Mouse (Mus musculus) embryonic fibroblast, embryonic 13.5 days (primary cell): ENCODE results near the gene Abraxas1.

Experiments used
- CTCF ChIP-seq: IDR thresholded peaks from 2 replicates; pipeline ENCODE4 v1.5.1; 2011; ENCODE audit warnings: mild to moderate bottlenecking, control low read depth, low read length, moderate library complexity, borderline replicate concordance; ENCODE audit not compliant: insufficient read depth
- POLR2A ChIP-seq: IDR thresholded peaks from 2 replicates; pipeline ENCODE4 v1.6.1; 2011; ENCODE audit warnings: low read depth, mild to moderate bottlenecking, control low read depth, low read length, moderate library complexity

DNA sequence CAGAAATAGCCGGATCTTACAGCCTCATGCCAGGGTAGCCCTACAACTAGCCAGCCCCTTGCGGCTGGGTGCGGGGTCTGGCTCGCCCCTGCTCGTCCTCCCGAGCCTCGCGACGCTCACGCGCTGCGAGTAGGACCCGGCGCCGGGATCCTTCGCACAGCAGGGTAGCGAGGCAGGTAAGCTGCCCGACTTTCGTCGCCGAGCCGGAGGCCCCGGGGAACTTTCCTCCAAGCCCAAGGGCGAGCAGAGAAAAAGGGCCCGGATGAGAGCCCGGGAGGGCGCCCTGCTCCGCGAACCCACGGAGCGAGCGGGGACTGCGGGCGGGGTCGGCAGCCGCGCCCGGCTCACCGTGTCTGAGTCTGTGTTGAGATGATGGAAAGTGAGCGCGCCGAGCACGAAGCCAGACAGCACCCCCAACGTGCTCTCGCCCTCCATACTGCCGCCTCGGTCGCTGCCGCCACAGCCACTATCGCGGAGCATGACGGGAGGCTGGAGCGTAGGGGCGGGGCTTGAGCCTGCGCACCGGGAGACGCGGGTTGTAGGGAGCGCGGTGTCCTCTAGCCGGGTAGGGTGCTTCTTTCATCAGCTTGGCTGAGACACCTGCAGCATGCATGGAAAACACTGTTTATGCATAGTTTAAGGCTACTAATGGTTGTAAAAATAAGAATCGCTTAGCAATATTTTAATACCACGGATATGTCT, at the start of gene Abraxas1:
- TF ChIP-seq POLR2A (peak; percentile 98), CTCF (no peak)
